Mouse (Mus musculus): ENCODE data around the gene Rapgef2.

Rapgef2 gene

GRCm38 (mm10) chr3:79286376-79287107 is at the start of gene Rapgef2:
Gene Rapgef2 (minus strand): TSS chr3:79286517.
- DNase-seq (ENCODE audit: low spot score): no peak

DNA sequence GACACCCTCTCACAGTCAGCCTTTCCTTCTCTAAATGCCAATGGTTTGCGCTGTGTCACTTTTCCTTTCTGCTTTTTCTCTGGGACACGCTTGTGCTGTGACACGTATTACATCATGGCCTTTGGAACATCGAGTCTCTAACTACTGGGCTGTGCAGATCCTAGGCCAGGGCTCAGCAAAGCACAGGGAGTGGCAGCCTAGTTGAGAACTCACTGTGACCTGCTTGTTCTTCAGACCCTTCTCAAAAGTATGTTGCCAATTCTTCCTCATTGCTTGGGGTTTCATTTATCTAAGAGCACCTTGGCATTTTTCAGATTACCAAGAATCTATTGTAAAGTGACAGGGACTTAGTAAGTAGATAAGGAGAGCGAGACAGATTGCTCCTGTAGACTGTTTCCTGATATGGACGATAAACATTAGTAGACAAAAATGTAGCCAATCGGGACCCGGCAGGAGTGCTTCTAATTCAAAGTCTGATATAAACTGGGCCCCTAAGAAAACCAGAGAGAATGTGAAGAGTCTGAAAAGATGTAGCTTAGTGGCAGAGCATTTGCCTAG is 47.4 kb upstream of the Rapgef2 start:
- DNase-seq (ENCODE audit: low spot score): no peak

DNA sequence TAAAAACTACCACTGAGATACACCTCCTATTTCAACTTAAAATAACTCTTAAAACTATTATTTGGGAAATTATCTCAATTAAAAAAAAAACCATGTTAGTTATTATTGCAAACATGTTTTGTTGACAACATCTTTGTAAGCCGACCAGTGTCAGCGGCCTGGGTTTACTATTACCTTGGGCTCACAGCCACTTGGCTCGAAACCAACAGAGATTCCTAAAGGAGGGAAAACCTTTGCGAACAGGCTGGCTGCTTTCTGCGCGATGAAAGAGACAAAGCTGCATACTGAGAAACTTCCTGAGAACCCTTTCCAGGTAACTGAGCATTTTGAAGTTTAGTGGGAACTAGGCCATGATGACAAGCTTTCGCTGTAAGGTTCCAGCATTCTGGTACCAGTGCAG is 46.7 kb upstream of the Rapgef2 start:
- DNase-seq (ENCODE audit: low spot score): no peak

DNA sequence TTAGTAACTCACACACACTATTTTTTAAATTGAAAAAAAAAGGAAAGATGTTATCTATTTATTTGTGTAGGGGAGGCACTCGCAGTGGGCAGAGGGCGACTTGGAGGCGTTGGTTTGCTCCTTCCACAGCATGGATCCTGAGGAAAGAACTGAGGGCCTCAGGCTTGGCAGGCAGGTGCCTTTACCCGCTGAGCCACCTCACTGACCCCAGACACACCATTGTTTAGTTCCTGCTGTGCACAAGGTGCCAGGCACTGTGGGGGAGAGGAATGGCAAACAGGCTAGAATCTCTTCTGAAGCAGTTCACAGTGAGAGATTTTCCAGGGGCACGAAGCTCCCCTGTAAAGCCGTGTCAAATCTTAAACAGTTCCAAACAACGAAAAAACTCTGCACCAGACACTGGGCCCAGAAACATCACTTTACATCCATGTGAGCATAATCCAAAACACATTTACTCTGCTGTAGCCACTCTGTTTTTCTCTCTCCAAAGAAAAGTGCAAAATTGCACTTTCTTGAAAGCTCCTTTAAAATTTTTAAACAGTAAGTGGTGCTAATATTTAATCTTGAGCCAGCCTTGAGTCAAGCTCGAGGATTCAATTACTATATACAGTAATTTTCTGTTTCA is 43.5 kb upstream of the Rapgef2 start:
- no peak for DNase-seq (ENCODE audit: low spot score)

DNA sequence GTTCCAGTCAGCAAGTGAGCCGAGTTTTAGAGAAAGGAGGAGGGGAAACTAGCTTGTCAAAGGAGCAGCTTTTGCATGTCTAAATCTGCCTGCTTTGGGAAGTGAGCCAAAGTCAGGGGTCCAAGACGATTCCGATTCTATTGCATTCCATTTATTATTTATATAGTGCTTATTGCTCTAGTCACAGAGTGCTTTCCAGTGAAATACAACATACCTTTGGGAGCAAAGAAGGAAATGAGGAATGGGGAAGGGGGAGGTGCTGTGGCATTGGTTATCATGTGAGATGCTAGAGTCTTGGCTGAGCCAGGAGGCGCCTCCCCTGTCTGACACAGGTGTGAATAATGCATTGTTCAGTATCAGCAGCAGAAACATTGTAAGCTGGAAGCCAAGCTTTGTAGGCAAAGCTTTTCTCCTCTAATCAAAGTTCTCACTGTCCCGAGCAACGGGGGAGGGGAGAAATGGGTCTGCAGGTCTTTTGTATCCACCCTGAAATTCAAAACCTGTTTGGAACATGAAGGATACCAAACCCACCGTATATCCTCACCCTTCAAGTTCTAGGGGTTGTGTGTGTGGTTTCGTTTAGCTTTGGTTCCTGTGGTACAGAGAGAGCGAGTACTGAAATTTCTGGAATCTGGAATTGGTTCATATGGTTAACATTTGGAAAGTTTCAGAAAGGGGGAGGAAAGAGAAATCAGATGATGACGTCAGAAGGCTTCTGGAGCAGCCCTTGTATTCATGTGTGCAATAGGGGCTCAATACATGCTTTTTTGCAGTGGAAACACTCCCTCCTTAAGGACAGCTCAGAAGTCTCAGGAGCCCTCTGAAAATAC is 38.6 kb upstream of the Rapgef2 start:
- DNase-seq (ENCODE audit: low spot score): no peak

DNA sequence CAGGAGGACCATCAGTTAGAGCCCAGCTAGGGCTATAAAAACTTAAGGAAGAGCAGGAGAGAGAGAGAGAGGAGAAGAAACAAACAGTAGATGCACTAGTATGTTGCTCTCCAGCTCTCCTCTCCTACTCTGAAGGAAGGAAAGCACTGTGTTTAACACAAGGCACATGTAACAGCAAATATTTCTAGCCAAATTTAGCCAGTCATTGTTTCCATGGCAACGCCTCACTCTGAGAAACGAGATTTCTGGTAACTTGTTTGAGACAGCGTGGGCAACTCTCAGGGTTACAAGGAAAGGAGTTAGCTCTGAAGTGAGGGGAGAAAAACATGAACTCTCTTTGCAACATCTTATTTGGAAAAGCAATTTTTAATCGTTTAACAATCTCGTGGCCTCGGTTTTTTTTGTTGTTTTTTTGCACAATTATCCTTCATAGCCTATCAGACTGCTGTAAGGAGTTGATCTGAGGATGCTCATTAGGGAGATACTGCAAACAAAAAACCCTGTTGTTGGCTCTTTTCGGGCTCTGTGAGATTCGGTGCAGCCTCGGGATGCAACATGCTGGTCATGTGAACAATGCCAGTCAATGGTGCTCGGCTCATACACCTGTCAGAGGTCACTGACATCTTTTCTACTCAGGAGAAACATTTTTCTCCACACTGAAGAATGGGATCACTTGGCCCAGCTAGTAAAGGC is 27.8 kb upstream of the Rapgef2 start:
- DNase-seq (ENCODE audit: low spot score): peak; percentile 78

DNA sequence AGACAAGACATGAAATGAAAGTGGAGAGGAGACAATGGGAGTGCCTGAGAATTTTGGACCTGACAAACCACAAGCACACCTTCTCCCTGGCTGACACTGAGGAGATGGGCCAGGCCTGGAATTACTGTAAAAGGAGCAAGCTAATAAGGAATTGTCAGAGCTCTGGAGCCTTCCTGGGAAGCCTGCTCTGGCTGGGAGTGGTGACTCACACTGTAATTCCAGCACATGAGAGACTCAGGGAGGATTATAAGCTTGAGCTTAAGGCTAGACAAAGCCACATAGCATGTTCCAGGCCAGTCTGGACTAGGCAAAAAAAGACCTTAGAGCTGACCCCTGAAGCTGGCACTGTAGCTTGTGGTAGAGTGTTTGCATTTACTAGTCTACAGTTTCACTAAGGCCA is 25.6 kb upstream of the Rapgef2 start:
- DNase-seq (ENCODE audit: low spot score): no peak

- DNase-seq (ENCODE audit: low spot score): no peak
Observed at GRCm38 (mm10) chr3:79310184-79310583, 23.9 kb upstream of the Rapgef2 start.

- DNase-seq (ENCODE audit: low spot score): no peak
Observed at GRCm38 (mm10) chr3:79308605-79309004, 22.3 kb upstream of the Rapgef2 start.

DNA sequence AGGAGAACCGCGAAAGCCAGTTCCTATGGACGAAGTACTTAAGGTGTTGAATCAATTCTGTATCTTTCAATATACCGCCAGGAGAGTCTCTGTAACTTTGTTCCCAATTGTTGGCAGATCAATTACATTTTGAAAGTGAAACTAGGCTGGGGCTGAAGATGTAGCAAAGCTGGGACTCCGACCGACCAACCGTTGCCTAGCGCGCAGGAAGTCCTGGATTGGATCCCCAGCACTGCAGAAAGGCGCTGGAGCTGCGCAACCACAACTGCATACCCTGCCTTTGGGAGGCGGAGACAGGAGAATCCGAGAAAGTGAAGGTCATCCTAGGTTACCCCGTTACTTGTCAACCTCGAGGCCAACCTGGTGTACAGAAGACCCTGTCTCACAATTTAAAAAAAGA is 13.1 kb upstream of the Rapgef2 start:
- no peak for DNase-seq (ENCODE audit: low spot score)

DNA sequence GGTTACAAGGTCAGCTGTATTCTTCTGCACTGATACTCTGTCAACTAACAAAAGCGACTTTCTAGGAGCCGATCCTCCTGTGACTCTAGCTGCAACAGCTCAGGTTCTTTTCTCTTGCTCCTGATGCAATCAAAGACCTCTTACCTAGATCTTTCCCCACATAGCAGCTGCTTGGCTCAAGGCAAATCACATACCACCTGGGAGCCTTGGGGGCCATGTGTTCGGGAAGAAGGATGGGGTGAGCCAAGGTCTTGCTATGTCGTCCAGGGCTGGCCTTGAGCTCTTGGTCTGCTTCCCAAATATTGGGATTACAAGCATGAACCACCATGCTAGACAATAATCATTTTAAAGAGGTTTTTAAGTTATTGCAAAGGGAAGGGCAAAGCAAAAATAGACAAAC is 11.0 kb upstream of the Rapgef2 start:
- no peak for DNase-seq (ENCODE audit: low spot score)

- DNase-seq (ENCODE audit: low spot score): no peak
Observed at GRCm38 (mm10) chr3:79296586-79296985, 10.3 kb upstream of the Rapgef2 start.

DNA sequence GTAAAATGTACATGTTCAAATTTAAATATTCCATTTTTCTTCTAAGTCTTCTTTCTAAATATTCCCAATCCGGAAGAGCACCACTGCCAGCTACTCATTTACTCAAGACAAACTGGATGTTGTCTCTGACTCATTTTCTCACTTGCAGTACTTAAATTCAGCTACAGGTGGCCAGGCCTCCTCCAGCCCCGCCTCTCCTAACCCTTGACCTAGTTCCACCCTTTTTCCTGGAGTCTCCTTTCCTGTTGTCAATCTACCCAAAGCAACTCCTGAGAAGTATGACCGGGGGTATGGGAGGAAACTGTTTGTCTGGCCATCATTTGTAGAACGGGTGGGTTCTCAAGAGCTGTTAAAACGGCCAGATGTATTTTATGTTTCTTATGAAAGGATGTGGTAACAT is 9.7 kb upstream of the Rapgef2 start:
- no peak for DNase-seq (ENCODE audit: low spot score)

DNA sequence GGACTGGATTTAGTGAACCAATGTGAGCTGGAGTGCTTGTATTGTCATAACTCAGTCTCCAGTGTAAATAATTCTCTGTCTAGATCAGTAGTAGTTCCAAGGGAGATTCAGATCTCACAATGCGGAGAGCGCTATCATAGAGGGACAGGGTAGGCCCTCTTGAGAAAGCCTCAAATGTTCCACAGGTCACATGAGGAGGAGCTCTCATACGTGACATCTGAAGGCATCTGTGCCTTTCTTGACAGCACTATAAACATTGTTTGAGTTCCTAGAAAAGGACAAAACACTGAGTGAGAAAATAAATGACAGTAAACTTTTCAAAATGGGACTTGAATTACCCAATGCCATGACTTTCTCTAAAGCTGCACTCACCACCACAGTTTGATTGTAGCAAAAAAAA is 8.4 kb upstream of the Rapgef2 start:
- DNase-seq (ENCODE audit: low spot score): no peak

GRCm38 (mm10) chr3:79293023-79293422 is 6.7 kb upstream of the Rapgef2 start:
- no peak for DNase-seq (ENCODE audit: low spot score)

DNA sequence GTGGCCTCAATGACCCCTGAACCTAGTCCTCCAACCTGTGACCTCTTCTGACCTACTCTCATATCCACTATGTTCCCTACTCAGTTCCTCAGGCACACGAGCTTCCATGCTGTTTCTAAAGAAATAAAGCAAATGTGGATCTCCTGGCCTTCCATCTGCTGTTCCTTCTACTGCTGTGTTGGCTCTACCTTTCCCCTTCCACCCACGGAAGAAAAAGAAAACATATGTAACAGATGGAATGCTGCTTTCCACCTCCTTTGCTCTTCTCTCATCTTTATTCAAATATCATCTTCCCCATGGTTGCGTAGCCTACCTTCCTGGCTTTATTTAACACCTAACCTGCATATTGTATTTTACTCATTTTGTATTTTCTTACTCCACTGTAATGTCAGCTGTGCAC is 2.7 kb upstream of the Rapgef2 start:
- no peak for DNase-seq (ENCODE audit: low spot score)

DNA sequence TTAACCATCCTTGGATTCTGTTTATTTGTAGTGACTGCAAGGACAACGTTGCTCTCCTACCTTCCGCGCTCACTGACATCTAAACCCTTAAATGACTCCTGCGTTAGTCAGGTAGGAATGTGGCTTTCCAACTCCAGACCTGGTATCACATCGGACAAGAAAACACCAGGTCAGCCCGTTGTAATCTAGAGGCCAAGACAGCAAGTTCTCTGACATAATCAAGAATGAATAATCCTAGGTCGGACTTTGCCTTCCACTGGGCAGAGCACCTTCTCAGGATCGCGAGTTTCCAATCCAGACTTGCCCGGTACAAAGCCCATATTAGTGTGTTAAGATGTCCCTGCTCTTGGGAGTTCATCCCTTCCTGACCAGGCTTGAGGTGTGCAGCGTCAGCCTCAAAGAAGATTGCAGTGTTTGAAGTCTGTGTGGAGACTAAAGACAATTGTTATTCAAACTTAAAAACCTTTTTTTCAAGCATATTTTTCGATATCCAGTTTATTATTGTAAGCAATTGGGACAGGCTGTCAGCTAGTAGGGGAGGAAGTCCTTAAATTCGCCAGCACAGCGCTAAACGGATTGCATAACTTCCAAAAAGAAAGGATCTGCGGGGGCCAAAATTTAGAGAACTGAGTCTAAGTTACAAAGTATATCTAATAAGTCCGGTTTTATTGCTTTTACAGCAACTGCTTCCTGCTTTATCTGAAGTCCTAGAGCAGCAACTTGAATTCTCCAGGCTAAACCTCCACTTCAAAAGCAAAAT is 1.6 kb upstream of the Rapgef2 start:
- DNase-seq (ENCODE audit: low spot score): no peak

- DNase-seq (ENCODE audit: low spot score): peak; percentile 73
Observed at GRCm38 (mm10) chr3:79287108-79287576, 825 bp upstream of the Rapgef2 start.

- no peak for DNase-seq (ENCODE audit: low spot score)
Observed at GRCm38 (mm10) chr3:79286031-79286375, 314 bp downstream of the Rapgef2 start.

DNA sequence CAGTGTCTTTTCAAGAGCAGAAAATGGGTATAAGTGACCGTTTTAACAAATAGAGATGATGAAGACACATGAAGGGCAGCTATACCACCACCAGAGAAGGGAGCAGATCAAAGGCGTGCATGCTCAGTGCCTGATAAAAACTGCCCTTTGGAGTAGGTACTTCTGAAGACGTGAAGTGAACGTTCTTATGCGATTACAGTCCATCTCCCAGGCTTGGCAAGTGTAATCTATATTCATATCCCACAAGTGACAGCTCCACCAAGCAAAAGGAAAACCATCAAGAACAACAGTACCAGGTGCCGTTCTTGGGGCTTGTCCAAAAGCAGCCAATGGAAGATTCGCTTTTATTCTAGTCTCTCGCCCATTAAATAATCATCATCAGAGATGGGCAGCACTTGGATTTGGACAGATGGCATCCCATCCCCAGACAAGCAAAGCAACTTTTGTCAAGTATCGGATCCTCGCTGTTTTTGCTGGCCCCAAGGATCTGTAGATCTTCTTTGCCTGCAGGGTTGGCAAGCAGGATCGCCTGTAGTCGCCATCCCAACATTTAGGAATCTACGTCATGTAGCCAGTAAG is 1.1 kb downstream of the Rapgef2 start:
- DNase-seq (ENCODE audit: low spot score): no peak

- no peak for DNase-seq (ENCODE audit: low spot score)
Observed at GRCm38 (mm10) chr3:79283976-79284375, 2.3 kb downstream of the Rapgef2 start.
